Mouse (Mus musculus) olfactory bulb, adult 2 months (tissue): Measurements from ENCODE around the gene Selenbp1.
A peak's percentile ranks its signal among the peaks of the same experiment; 100 is the strongest.

Source experiments
- CTCF ChIP-seq: fragments of 200-500 bp; IDR thresholded peaks from 2 replicates; pipeline ENCODE4 v1.5.1; 2012; ENCODE audit warnings: low read depth, mild to moderate bottlenecking, low read length, moderate library complexity; ENCODE audit not compliant: insufficient read depth
- POLR2A ChIP-seq: fragments of 200-500 bp; IDR thresholded peaks from 2 replicates; pipeline ENCODE4 v1.6.1; 2012; ENCODE audit warnings: mild to moderate bottlenecking, low read depth, low read length, moderate library complexity; ENCODE audit not compliant: insufficient read depth

- TF ChIP-seq CTCF = no peak
- TF ChIP-seq POLR2A = 0 out of 2 replicates have a peak, but pooled peaks have one; percentile 20
Observed at GRCm38 (mm10) chr3:94932809-94933564, at the start of gene Selenbp1.
